Mouse (Mus musculus) midbrain, embryonic 13.5 days (tissue): ENCODE measurements around the gene Naa25. TPM values are rescaled to one million over a fixed set of nuclear protein-coding genes. Genes with fewer than 3 reads are reported as not detected.

Experiments used
- polyA plus RNA-seq: library from polyadenylated mRNA; unstranded; fragments of >200 nt; fragmentation: Nextera tagmentation; extraction: Ambion mirVana; gene quantifications from 2 replicates; pipeline ENCODE4 v1.2.1, GENCODE M21; 2015

The Naa25 gene
- polyA plus RNA-seq, 1 experiment from 2014 or later, result 50.7 TPM

Other genes starting within 250 kb of the Naa25 start
- 22.9 and 23.2 TPM in 2 replicates for gene Ptpn11, start 206.5 kb upstream of the Naa25 start, polyA plus RNA-seq
- gene Rpl6, start 193.5 kb upstream of the Naa25 start, polyA plus RNA-seq, result 416 and 429 TPM in 2 replicates
- gene Hectd4, start 177.7 kb upstream of the Naa25 start, polyA plus RNA-seq, result 16.8 and 18.0 TPM in 2 replicates
- gene Trafd1, start 12.3 kb upstream of the Naa25 start, polyA plus RNA-seq, result 149 and 150 TPM in 2 replicates
- 1.2 and 1.6 TPM in 2 replicates for gene Tmem116, start 54.0 kb downstream of the Naa25 start, polyA plus RNA-seq
- 152 and 160 TPM in 2 replicates for gene Erp29, start 54.6 kb downstream of the Naa25 start, polyA plus RNA-seq
- gene Adam1b, start 105.5 kb downstream of the Naa25 start, polyA plus RNA-seq, result not detected in 2 replicates
- 4.9 TPM in 2 replicates for gene Adam1a, start 147.5 kb downstream of the Naa25 start, polyA plus RNA-seq
- not detected in 2 replicates for gene Gm42878, start 147.5 kb downstream of the Naa25 start, polyA plus RNA-seq
- gene Mapkapk5, start 148.0 kb downstream of the Naa25 start, polyA plus RNA-seq, result 55.5 and 60.5 TPM in 2 replicates
- gene Aldh2, start 195.9 kb downstream of the Naa25 start, polyA plus RNA-seq, result 91.9 and 92.3 TPM in 2 replicates
- gene Acad12, start 221.0 kb downstream of the Naa25 start, polyA plus RNA-seq, result 1.2 and 1.3 TPM in 2 replicates